Mouse (Mus musculus) CD4-positive naive resting alpha-beta T cell, adult 57 days (primary cell): ENCODE measurements around the gene Lmtk2. TPM values are rescaled to one million over a fixed set of nuclear protein-coding genes. Genes with fewer than 3 reads are reported as not detected.

Experiments used
- total RNA-seq: library from RNA; stranded (reverse); gene quantifications from one replicate; pipeline ENCODE4 v1.2.4, GENCODE M21; 2023

Gene Lmtk2
- total RNA-seq, result 32.8 TPM

DNA sequence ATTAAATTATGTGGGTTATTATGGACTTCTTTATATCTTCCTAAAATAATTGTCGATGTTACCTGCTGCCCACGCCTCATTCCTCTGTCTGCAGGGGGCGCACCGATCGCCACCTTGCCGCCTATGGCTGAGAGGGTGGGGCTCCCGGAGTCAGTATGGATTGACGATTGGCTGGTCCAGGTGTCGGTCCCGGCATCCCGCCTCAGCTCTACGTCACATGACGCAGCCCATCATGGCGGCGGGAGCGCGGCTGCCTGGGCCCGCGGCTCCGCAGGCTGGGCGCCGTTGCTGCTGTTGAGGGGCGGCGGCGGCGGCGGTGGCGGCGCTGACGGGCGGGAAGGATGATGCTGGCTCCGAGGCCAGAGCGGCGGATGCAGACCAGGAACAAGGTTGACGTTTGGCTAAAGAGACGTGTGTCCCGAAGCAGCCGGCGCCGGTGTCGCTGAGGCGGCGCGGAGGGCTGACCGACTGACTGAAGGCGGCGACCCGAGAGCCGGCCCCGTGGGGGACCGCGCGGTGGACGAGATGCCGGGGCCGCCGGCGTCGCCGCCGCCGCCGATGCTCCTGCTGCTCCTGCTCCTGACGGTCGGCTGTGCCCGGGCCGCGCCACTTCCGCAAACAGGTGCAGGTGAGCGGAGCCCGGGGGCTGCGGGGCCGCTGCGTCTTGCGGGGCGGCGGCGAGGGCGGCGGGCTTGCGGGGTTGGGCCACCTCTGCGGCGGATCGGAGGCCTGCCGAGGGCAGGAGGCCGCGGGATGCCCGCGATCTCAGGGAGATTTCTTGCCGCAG lies at the start of gene Lmtk2:
Gene Lmtk2 (plus strand): TSS at position 288 of the 787 bp plus-strand sequence.

GRCm38 (mm10) chr5:144189950-144190583 lies 89.8 kb downstream of the Lmtk2 start, which contains the start of gene Bhlha15:
TSS of gene Bhlha15 (plus strand) at chr5:144190286.

GRCm38 (mm10) chr5:144223503-144223862 lies 123.2 kb downstream of the Lmtk2 start, which contains the start of gene Tecpr1:
TSS of gene Tecpr1 (minus strand) at chr5:144223615.

Other genes starting within 250 kb of the Lmtk2 start
- gene Ankrd61, start 202.8 kb upstream of the Lmtk2 start, total RNA-seq, result not detected
- 29.6 TPM for gene Aimp2, start 190.6 kb upstream of the Lmtk2 start, total RNA-seq
- gene Pms2, start 190.5 kb upstream of the Lmtk2 start, total RNA-seq, result 28.5 TPM
- 3.2 TPM for gene Gm42421, start 172.3 kb upstream of the Lmtk2 start, total RNA-seq
- 0.98 TPM for gene Rsph10b, start 167.4 kb upstream of the Lmtk2 start, total RNA-seq
- gene Ccz1, start 85.6 kb upstream of the Lmtk2 start, total RNA-seq, result 54.8 TPM
- not detected for gene Ocm, start 73.8 kb upstream of the Lmtk2 start, total RNA-seq
- gene Bhlha15, start 89.8 kb downstream of the Lmtk2 start, total RNA-seq, result 1.2 TPM
- 453 TPM for gene Tecpr1, start 123.2 kb downstream of the Lmtk2 start, total RNA-seq
- gene Bri3, start 144.0 kb downstream of the Lmtk2 start, total RNA-seq, result 43.2 TPM